Mouse (Mus musculus) brain, embryonic 14.5 days (tissue): Measurements from ENCODE around the gene Fmnl2.

ENCODE experiments used
- CTCF ChIP-seq: fragments of 200-500 bp; IDR thresholded peaks from 2 replicates; pipeline ENCODE4 v1.5.1; 2012; ENCODE audit warnings: inconsistent platforms, mild to moderate bottlenecking, moderate library complexity, borderline replicate concordance; ENCODE audit not compliant: insufficient read depth, insufficient read length; ENCODE audit errors: extremely low read depth
- POLR2A ChIP-seq: fragments of 200-500 bp; IDR thresholded peaks from 2 replicates; pipeline ENCODE4 v1.6.1; 2012; ENCODE audit warnings: mild to moderate bottlenecking, inconsistent platforms, borderline replicate concordance; ENCODE audit not compliant: poor library complexity, insufficient read depth, insufficient read length, severe bottlenecking; ENCODE audit errors: extremely low read depth

DNA sequence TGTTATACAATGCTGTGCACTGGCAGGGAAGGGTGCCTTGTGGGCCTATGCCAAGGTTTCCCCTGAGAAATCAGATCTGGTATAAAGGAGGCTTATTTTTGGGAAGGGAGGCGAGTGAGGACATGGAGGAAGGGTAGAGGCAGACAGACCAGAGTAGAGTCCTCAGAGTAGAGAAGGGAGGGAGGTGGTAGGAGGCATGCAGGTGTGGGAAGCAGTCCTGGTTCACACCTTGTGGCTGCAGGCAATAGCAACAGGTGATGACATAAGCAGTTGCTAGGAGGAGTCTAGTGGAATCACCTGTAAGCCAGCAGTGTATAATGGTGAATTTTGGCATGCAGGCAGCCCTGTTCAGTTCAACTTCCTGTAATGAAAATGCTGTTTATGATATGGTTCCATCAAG lies 105.8 kb downstream of the Fmnl2 start:
- TF ChIP-seq CTCF (no peak), POLR2A (no peak)
